Mouse (Mus musculus) forebrain, embryonic 14.5 days (tissue): ENCODE measurements around the gene Krt78. TPM values are rescaled to one million over a fixed set of nuclear protein-coding genes. Genes with fewer than 3 reads are reported as not detected.

Source experiments
- ATAC-seq: fragments of 200-750 bp; cut with Nextera tagmentation; 2 replicates; pipeline ENCODE4 v1.8.0; 2017; ENCODE audit warnings: mild to moderate bottlenecking, moderate library complexity
- DNase-seq: peaks from one replicate; pipeline ENCODE4 v3.0.0-alpha.2; 2015; ENCODE audit warnings: low spot score
- H3K27ac ChIP-seq: fragments of 300-500 bp; sonication (generic); 2 replicates; pipeline ENCODE4 v1.5.1; 2014; ENCODE audit warnings: low read depth, mild to moderate bottlenecking, control low read depth, low read length, moderate library complexity
- H3K27me3 ChIP-seq: fragments of 300-500 bp; sonication (generic); replicated peaks from 2 replicates; pipeline ENCODE4 v1.6.1; 2014; ENCODE audit warnings: low read length, control low read depth, mixed read lengths; ENCODE audit not compliant: control insufficient read depth, insufficient read depth
- H3K36me3 ChIP-seq: fragments of 300-500 bp; sonication (generic); 2 replicates; pipeline ENCODE4 v1.6.1; 2014; ENCODE audit warnings: low read length, control low read depth; ENCODE audit not compliant: control insufficient read depth, insufficient read depth
- H3K4me1 ChIP-seq: fragments of 300-500 bp; sonication (generic); 2 replicates; pipeline ENCODE4 v1.6.1; 2014; ENCODE audit warnings: antibody characterized with exemption, low read length, control low read depth; ENCODE audit not compliant: control insufficient read depth, insufficient read depth
- H3K4me2 ChIP-seq: fragments of 300-500 bp; sonication (generic); 2 replicates; pipeline ENCODE4 v1.6.1; 2014; ENCODE audit warnings: mild to moderate bottlenecking, control low read depth, low read length
- H3K4me3 ChIP-seq: fragments of 300-500 bp; sonication (generic); 2 replicates; pipeline ENCODE4 v1.5.1; 2014; ENCODE audit warnings: low read depth, low read length, control low read depth
- H3K9ac ChIP-seq: fragments of 300-500 bp; sonication (generic); 2 replicates; pipeline ENCODE4 v1.6.1; 2014; ENCODE audit warnings: mild to moderate bottlenecking, low read length, control low read depth, moderate library complexity
- H3K9me3 ChIP-seq: fragments of 300-500 bp; sonication (generic); replicated peaks from 2 replicates; pipeline ENCODE4 v1.6.1; 2016; ENCODE audit warnings: low read length, control low read depth, mixed read lengths; ENCODE audit not compliant: control insufficient read depth
- WGBS: fragments of 180-500 bp; shearing (Covaris S2); extraction: QIAGEN DNeasy Blood & Tissue Kit; methylation state at CpG from one replicate; pipeline ENCODE4 v1.1.7; 2014; 5-methylcytosine and 5-hydroxymethylcytosine counted together
- polyA plus RNA-seq: library from polyadenylated mRNA; unstranded; fragments of >200 nt; fragmentation: Nextera tagmentation; extraction: Ambion mirVana; gene quantifications from 2 replicates; pipeline ENCODE4 v1.2.1, GENCODE M21; 2014

The Krt78 gene
- polyA plus RNA-seq, 1 experiment from 2014 or later = not detected

DNA sequence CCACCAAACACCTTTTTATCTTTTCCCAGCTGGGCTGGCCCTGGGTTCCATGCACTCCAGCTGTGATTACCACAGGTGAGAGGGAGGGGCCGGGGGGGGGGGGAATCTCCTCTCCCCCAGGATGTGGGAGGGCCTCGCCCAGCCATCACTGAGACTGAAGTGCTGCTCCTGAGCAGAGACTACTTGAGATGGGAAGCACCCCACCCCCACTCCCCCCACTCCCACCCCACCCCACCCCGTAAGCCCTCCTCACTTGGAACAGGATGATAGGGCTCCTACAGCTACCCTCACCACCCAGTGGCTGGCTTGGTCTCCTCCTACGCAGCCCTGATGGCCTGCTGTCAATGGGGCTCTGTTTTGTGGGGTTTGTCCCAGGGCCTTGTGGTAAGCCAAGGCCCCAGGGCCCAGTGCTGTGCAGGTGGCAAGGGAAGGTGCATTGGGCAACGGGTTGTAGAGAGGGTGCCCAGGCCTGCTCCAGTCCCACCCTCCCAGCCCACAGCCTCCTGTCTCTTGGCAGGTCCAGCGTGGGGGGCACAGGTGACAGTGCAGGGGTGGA, 13.7 kb downstream of the Krt78 start, which contains the start of gene Krt79:
Gene Krt79, minus strand, starts transcription at position 51 of the 556 bp plus-strand sequence.
- Histone ChIP-seq H3K27me3 (no peaks in the 10 kb centered on the region), H3K27ac (no peak within 1 kb of the TSS), H3K4me1 (no peaks in the 10 kb centered on the region), H3K36me3 (no peaks in the 10 kb centered on the region), H3K9me3 (no peaks in the 10 kb centered on the region), H3K4me3 (no peak within 1 kb of the TSS), H3K9ac (no peak within 1 kb of the TSS), H3K4me2 (no peak within 1 kb of the TSS)
- ATAC-seq (no peak), DNase-seq (no peak)
- 53% methylated on average over 6 of the region's 6 CpGs for whole genome bisulfite sequencing

DNA sequence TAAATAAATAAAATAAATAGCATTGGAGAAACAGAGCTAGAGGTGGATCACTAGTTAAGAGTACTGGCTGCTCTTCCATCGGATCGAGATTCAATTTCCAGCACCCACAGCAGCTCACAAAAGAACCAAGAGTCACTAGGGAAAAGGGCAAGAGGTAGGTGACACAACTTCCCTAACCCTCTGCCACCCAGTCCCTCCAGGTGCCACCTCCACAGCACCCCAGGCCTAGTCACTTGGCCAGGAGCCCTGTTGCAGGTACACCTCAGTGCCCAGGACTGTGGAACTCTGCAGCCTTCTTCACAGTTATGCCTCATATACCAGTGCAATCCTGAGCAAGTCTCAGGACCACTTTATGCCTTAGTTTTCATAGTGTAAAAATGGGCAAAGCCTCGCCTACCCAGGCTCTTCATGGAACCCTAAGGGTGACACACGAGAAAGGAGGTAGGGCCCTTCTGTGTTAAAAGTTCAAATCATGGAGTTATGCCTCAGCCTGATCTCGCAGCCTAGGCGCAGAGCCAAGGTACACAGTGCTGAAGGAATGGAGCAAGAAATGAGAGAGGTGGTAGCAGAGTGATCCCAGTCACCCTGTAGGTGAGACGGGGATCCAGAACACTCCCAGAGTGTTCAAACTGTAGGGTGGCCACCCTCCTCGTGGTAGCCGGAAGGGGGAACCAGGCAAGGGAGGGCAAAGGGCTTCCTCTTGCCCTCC, 15.3 kb downstream of the Krt78 start:
- DNase-seq (no peak), ATAC-seq (no peak)
- Histone ChIP-seq H3K27ac (no peak overlapping the region), H3K4me2 (no peak overlapping the region), H3K36me3 (no peaks in the 10 kb centered on the region), H3K27me3 (no peaks in the 10 kb centered on the region), H3K4me1 (no peaks in the 10 kb centered on the region), H3K9ac (no peak overlapping the region), H3K4me3 (no peak overlapping the region), H3K9me3 (no peaks in the 10 kb centered on the region)
- WGBS = 86% methylated on average over 9 of the region's 9 CpGs

DNA sequence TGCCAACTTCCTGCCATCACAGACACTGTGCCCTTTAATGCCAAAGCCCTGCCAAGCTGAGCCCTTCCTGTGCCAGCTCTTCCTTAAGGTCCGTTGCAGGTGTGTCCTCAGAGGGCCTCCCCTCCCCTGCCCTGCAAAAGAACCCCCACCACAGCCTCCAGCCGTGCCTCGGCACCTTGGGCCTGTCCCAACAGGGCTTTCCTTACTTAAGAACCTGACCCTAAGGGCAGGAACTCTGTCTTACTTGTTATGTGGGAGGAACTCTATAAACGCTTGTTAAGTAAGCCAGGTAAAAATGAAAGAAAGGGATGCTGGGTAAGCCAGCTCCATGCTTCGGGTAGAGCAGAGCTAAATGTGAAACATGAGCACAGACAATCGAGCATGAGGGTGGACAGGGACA, 21.1 kb downstream of the Krt78 start:
- Histone ChIP-seq H3K4me1 (no peaks in the 10 kb centered on the region), H3K4me2 (no peak overlapping the region), H3K4me3 (no peak overlapping the region), H3K9me3 (no peaks in the 10 kb centered on the region), H3K36me3 (no peaks in the 10 kb centered on the region), H3K9ac (no peak overlapping the region), H3K27me3 (no peaks in the 10 kb centered on the region; the same call in 1 of the 2 replicates), H3K27ac (no peak overlapping the region)
- no peak for DNase-seq
- WGBS = 81% methylated on average over 6 of the region's 6 CpGs
- no peak for ATAC-seq

DNA sequence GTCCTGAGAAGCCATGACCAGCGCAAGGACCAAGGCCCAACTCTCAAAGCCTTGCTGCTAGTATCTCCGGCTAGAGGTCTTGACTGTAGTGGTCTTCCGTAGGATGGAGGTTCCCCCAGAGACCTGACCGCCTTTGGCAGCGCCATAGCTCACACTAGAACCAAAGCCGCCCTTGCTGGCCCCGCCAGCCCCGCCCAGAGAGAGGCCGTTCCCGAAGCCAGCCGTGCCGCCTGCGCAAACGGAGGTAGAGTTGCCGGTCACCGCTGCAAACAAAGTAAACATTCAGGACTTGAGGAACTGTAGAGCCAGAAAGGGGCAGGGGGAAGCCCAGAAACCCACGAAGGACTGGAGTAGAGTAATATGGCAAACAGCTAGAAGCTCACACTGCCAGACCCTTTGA, 24.4 kb downstream of the Krt78 start:
- H3K27ac ChIP-seq = no peak overlapping the region

DNA sequence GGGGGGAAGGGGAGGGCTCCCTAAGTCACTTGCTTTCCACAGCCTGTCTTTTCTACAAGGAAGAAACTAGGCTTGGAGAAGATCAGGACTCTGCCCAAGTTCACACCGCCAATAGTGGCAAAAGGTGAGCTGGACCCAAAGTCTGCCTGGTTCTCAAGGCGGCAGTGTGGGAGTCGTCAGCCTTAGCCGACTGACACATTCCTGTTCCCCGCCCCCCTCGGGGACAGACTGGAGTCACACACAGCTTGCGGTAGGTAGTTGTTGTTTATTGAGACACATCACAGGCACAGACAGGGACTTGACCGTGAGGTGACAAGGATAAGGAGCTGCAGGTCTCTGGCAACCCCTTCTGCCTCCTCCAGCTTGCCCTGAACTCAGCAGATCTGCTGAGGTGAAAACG, 25.0 kb downstream of the Krt78 start:
- Histone ChIP-seq H3K9me3 (no peaks in the 10 kb centered on the region), H3K9ac (no peak overlapping the region), H3K4me2 (no peak overlapping the region), H3K27ac (no peak overlapping the region), H3K27me3 (no peaks in the 10 kb centered on the region; the same call in 1 of the 2 replicates), H3K36me3 (no peaks in the 10 kb centered on the region), H3K4me3 (no peak overlapping the region), H3K4me1 (no peaks in the 10 kb centered on the region)
- 25% methylated on average over 9 of the region's 9 CpGs for WGBS
- DNase-seq (no peak), ATAC-seq (no peak)

More for the DNA sequence above, 24.4 kb downstream of the Krt78 start:
- no peaks in the 10 kb centered on the region for H3K4me1 ChIP-seq
- no peak for DNase-seq
- H3K4me3 ChIP-seq = no peak overlapping the region
- no peak for ATAC-seq
- peak overlapping the region; percentile 41; the same call in 1 of the 2 replicates for H3K9ac ChIP-seq
- no peaks in the 10 kb centered on the region for H3K9me3 ChIP-seq
- WGBS = 4% methylated on average over 17 of the region's 17 CpGs
- H3K27me3 ChIP-seq = no peaks in the 10 kb centered on the region; the same call in 1 of the 2 replicates
- no peaks in the 10 kb centered on the region for H3K36me3 ChIP-seq
- peak overlapping the region; percentile 36 for H3K4me2 ChIP-seq

DNA sequence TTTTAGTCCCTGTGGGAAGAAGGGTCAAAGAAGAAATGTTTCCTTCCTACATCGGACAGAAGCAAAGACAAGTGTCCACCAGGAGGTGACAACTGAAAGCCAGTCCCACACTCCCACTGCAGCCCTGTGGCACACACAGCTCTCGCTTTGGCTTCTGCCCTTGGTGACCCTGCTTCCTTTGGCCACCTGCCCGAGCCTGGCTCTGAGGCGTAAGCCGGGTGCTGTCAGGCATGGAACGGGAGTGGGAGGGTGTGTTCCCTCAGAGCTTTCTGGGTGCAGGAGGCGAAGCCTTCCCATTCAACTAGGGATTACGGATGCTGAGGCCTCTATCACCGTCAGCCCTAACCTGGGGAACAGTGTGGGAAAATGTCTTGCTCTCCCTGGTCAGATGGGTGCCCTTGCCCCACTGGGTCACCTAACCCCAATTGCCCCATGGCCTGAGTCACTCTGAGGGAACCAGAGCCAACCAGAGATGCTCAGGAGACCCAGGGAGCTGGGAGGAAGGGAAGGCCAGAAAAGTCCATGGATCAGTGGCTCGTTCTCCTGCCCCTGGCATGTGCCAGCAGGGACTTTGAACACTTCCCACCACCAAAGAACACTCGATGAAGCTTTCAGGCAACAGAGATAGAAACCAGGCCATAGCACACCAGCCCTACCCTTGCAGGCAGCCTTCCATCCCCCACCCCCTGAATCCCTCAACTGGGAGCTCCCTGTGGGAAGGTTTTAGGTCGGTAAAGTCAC, 26.6 kb downstream of the Krt78 start:
- Histone ChIP-seq H3K4me3 (no peak overlapping the region), H3K36me3 (no peaks in the 10 kb centered on the region), H3K9ac (no peak overlapping the region), H3K9me3 (no peaks in the 10 kb centered on the region), H3K27me3 (no peaks in the 10 kb centered on the region; the same call in 1 of the 2 replicates), H3K4me1 (no peaks in the 10 kb centered on the region), H3K27ac (no peak overlapping the region), H3K4me2 (no peak overlapping the region)
- ATAC-seq (no peak), DNase-seq (no peak)
- WGBS = 70% methylated on average over 12 of the region's 12 CpGs

DNA sequence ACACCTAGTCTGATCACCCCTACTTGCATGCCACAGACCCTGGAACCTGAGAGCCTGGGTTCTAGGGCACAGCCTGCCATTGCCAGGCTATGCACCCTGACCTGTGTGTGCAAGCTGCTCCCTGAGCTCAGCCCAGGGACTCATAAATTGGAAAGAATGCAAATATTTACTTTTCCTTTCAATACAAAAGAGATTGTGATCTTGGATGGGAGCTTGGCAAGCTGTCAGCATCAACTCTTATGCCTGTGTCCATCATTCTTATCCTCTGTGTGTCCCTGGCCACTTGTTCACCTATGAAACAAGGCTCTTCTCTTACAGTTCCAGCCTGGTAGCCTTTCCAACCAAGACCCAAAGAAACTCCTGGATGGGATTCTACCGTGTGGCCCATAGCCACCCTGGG, 29.0 kb downstream of the Krt78 start:
- 88% methylated on average over 1 of the region's 1 CpGs for WGBS
- Histone ChIP-seq H3K27me3 (no peaks in the 10 kb centered on the region; the same call in 1 of the 2 replicates), H3K4me3 (no peak overlapping the region), H3K4me2 (no peak overlapping the region), H3K27ac (no peak overlapping the region), H3K36me3 (no peaks in the 10 kb centered on the region), H3K9ac (no peak overlapping the region), H3K4me1 (no peaks in the 10 kb centered on the region), H3K9me3 (no peaks in the 10 kb centered on the region)
- DNase-seq = no peak
- no peak for ATAC-seq

DNA sequence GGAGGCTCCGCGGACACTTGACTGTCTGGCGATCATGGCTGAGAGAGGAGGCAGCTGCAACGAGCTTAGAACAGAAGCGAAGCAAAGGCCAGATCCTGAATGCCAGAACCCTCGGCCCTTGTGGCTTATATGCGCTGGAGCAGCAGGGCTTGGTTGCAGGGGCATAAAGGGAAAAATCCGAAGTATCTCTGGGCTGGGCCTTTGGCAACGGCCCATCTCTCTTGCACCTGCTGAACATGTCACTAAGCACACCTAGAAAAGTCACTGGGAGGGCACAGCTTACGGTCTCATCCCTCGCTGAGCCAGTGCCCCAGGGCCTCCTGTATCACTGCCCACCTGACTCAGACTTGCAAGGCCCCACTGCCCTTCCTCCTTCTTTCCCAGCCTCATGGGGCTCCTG, 29.5 kb downstream of the Krt78 start, which contains the start of gene Krt4:
Gene Krt4, minus strand, starts transcription at position 101 of the 400 bp plus-strand sequence.
- H3K4me1 ChIP-seq = no peaks in the 10 kb centered on the region
- WGBS = 84% methylated on average over 11 of the region's 11 CpGs
- no peaks in the 10 kb centered on the region for H3K36me3 ChIP-seq
- no peaks in the 10 kb centered on the region for H3K9me3 ChIP-seq
- H3K4me2 ChIP-seq = no peak within 1 kb of the TSS
- no peak within 1 kb of the TSS for H3K9ac ChIP-seq
- H3K27me3 ChIP-seq = no peaks in the 10 kb centered on the region
- DNase-seq = no peak
- ATAC-seq = no peak
- no peak within 1 kb of the TSS for H3K27ac ChIP-seq
- no peak within 1 kb of the TSS for H3K4me3 ChIP-seq
